Mouse (Mus musculus) spleen, adult 2 months (tissue): ENCODE measurements around the gene Csf2rb2.

Source experiments
- CTCF ChIP-seq: fragments of 200-500 bp; IDR thresholded peaks from 2 replicates; pipeline ENCODE4 v1.5.1; 2011; ENCODE audit warnings: mild to moderate bottlenecking, inconsistent platforms; ENCODE audit not compliant: insufficient read depth, insufficient read length, insufficient replicate concordance; ENCODE audit errors: extremely low read depth
- POLR2A ChIP-seq: fragments of 200-500 bp; IDR thresholded peaks from 2 replicates; pipeline ENCODE4 v1.6.1; 2011; ENCODE audit warnings: low read depth, low read length, inconsistent platforms

DNA sequence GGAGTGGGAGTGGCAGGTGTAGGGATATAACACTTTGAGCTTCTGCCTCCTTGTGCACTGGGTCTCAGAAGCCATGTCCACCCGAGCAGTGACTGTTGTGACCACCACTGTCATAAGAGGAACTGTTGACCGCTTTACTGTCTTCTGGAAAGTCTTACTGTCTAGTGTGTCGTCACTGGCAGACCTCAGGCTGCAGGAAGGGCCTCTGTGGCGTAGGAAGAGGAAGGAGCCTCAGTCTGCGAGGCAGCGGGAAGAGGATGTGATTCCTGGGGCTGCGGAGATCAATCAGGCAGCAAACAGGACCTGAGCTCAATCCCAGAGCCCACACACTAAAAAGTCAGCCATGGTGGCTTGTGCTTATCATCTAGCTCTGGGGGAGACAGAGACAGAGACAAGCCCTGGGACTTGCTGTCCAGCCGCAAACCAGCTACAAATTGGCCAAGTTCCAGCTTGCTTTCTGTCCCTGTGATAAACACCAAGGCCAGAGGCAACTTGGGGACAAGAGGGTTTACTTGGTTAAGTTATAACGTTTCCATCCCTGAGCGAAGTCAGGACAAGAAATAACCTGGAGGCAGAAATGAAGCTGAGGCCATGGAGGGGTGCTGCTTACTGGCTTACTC lies 47.2 kb downstream of the Csf2rb2 start:
- TF ChIP-seq POLR2A = no peak
- TF ChIP-seq CTCF = no peak
